Mouse (Mus musculus) liver, adult 2 months (tissue): ENCODE measurements around the gene Ptgfr. TPM values are rescaled to one million over a fixed set of nuclear protein-coding genes. Genes with fewer than 3 reads are reported as not detected.

ENCODE experiments used
- DNase-seq: peaks from one replicate; pipeline ENCODE4 v3.0.0-alpha.2; 2011; ENCODE audit warnings: low read depth, low spot score; ENCODE audit errors: extremely low read depth
- H3K27ac ChIP-seq: fragments of 200-500 bp; replicated peaks from 2 replicates; pipeline ENCODE4 v1.5.1; 2012; ENCODE audit warnings: low read depth, mild to moderate bottlenecking, control low read depth, inconsistent platforms, low read length; ENCODE audit not compliant: insufficient read depth
- H3K27me3 ChIP-seq: fragments of 200-500 bp; 2 replicates; pipeline ENCODE4 v1.6.1; 2012; ENCODE audit warnings: mild to moderate bottlenecking, moderate library complexity, low read length, inconsistent platforms; ENCODE audit not compliant: control insufficient read depth, insufficient read depth
- H3K36me3 ChIP-seq: fragments of 200-500 bp; 2 replicates; pipeline ENCODE4 v1.6.1; 2012; ENCODE audit warnings: low read length, inconsistent platforms; ENCODE audit not compliant: control insufficient read depth, insufficient read depth
- H3K4me1 ChIP-seq: fragments of 200-500 bp; 2 replicates; pipeline ENCODE4 v1.6.1; 2011; ENCODE audit warnings: low read length; ENCODE audit not compliant: control insufficient read depth, insufficient read depth
- H3K4me3 ChIP-seq: fragments of 200-500 bp; 2 replicates; pipeline ENCODE4 v1.5.1; 2011; ENCODE audit warnings: low read depth, mild to moderate bottlenecking, control low read depth, low read length, moderate library complexity; ENCODE audit not compliant: insufficient read depth
- H3K79me2 ChIP-seq: fragments of 200-500 bp; 2 replicates; pipeline ENCODE4 v1.6.1; 2012; ENCODE audit warnings: inconsistent platforms, mild to moderate bottlenecking, low read length, moderate library complexity; ENCODE audit not compliant: control insufficient read depth, insufficient read depth
- H3K9ac ChIP-seq: fragments of 200-500 bp; 2 replicates; pipeline ENCODE4 v1.6.1; 2012; ENCODE audit warnings: low read depth, mild to moderate bottlenecking, control low read depth, inconsistent platforms, low read length
- CTCF ChIP-seq: fragments of 200-500 bp; IDR thresholded peaks from 2 replicates; pipeline ENCODE4 v1.5.1; 2011; ENCODE audit warnings: low read depth, low read length, control low read depth
- POLR2A ChIP-seq: fragments of 200-500 bp; IDR thresholded peaks from 2 replicates; pipeline ENCODE4 v1.6.1; 2011; ENCODE audit warnings: low read length, control low read depth; ENCODE audit not compliant: insufficient read depth; ENCODE audit errors: extremely low read depth
- WGBS: fragments of 180-500 bp; shearing (Covaris S2); methylation state at CpG from one replicate; pipeline ENCODE4 v1.1.7; 2018; 5-methylcytosine and 5-hydroxymethylcytosine counted together
- polyA plus RNA-seq: library from polyadenylated mRNA; depleted of rRNA; stranded (reverse); fragments of >200 nt; gene quantifications from 2 replicates; pipeline ENCODE4 v1.2.3, GENCODE M21; 2012; rRNA removed
- total RNA-seq: library from RNA; depleted of rRNA; stranded (reverse); fragments of >200 nt; gene quantifications from 2 replicates; pipeline ENCODE4 v1.2.3, GENCODE M21; 2014; rRNA removed

The Ptgfr gene
- total and polyA plus RNA-seq, 2 experiments = 0.18 TPM; not detected in 1

DNA sequence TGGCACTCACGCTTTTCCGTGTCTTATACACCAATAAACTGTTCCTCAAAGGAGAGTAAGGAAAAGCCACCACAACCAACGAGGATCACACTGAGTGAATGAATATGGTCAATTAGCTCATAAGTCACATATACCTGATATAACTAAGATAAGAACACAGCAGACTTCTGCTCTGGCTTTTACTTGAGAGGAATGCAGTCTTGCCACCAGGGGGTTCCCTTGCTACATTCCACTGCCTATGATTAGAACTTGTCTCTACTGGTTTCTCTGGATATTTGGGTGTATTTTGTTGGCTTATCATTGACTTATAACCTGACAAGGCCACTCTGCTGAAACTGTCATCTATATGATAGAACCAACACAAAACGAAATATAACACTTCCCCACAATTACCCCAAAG lies 62.3 kb downstream of the Ptgfr start:
- peak; percentile 9 for DNase-seq

DNA sequence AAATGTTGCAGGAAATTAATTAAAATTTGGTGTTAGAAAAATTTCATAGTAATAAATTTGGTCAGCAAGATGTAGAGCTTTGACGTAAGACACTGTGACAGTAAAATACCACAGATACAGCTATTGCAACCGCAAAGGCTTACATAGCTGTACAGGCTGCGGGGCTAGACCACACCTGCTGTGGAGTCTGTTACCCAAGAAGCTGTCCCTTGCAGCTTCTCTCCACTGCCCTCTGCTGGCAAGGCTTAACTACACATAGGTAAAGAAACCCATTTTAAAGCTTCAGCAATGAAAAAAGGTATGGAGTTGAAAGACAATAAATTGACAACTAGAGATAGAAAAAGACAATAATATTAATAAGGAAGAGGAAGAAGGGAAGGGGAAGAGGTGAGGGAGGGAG lies 66.4 kb downstream of the Ptgfr start:
- WGBS = 48% methylated on average over 3 of the region's 3 CpGs

More for the DNA sequence above, 62.3 kb downstream of the Ptgfr start:
- no peaks in the 10 kb centered on the region; the same call in 1 of the 2 replicates for H3K4me1 ChIP-seq
- H3K4me3 ChIP-seq = no peak overlapping the region
- 68% methylated on average over 4 of the region's 4 CpGs for WGBS
- TF ChIP-seq POLR2A = no peak
- no peak for TF ChIP-seq CTCF
- H3K9ac ChIP-seq = no peak overlapping the region
- no peaks in the 10 kb centered on the region for H3K36me3 ChIP-seq
- no peaks in the 10 kb centered on the region for H3K27me3 ChIP-seq
- no peak overlapping the region for H3K27ac ChIP-seq
- H3K79me2 ChIP-seq = no peaks in the 10 kb centered on the region

GRCm38 (mm10) chr3:151749737-151750136 lies 87.7 kb downstream of the Ptgfr start, which contains the start of gene Ifi44:
Gene Ifi44 (minus strand): TSS chr3:151749960.
- Histone ChIP-seq H3K4me1 (no peaks in the 10 kb centered on the region), H3K27ac (no peak within 1 kb of the TSS), H3K27me3 (no peaks in the 10 kb centered on the region), H3K4me3 (peak within 1 kb of the TSS; percentile 25), H3K9ac (no peak within 1 kb of the TSS), H3K36me3 (no peaks in the 10 kb centered on the region), H3K79me2 (no peaks in the 10 kb centered on the region; the same call in 1 of the 2 replicates)
- peak; percentile 17 for DNase-seq
- no peak for TF ChIP-seq POLR2A
- 21% methylated on average over 7 of the region's 7 CpGs for WGBS

More for the DNA sequence above, 66.4 kb downstream of the Ptgfr start:
- no peaks in the 10 kb centered on the region for H3K27me3 ChIP-seq
- DNase-seq = peak; percentile 45
- TF ChIP-seq POLR2A (no peak), CTCF (peak; percentile 80)
- H3K27ac ChIP-seq = no peak overlapping the region
- H3K4me3 ChIP-seq = no peak overlapping the region
- H3K36me3 ChIP-seq = no peaks in the 10 kb centered on the region
- H3K79me2 ChIP-seq = no peaks in the 10 kb centered on the region
- H3K4me1 ChIP-seq = no peaks in the 10 kb centered on the region; the same call in 1 of the 2 replicates
- H3K9ac ChIP-seq = no peak overlapping the region

DNA sequence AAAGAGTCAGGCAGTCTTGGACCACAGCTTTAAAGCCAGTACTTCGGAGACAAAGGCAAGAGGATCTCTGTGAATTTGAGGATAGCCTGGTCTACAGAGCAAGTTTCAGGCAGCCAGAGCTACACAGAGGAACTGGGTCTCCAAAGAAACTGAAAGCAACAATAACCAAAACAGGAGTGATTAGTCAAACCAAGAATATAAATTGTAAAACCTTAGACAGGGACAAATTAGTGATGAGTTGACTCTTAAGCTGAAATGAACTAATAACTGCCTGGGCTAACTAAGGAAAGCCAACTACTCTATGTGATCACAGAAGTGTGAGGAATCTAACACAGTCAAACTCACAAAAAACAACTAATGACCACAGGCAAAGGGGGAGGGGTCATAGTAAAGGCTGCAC lies 88.9 kb downstream of the Ptgfr start:
- H3K27me3 ChIP-seq = no peaks in the 10 kb centered on the region
- TF ChIP-seq POLR2A = no peak
- TF ChIP-seq CTCF = no peak
- no peak overlapping the region for H3K27ac ChIP-seq
- no peaks in the 10 kb centered on the region; the same call in 1 of the 2 replicates for H3K79me2 ChIP-seq
- no peak overlapping the region for H3K9ac ChIP-seq
- 89% methylated on average over 1 of the region's 1 CpGs for WGBS
- no peaks in the 10 kb centered on the region for H3K4me1 ChIP-seq
- no peaks in the 10 kb centered on the region for H3K36me3 ChIP-seq
- no peak for DNase-seq
- H3K4me3 ChIP-seq = no peak overlapping the region

Other genes starting within 250 kb of the Ptgfr start
- 5.4 and 6.5 TPM in 2 replicates for gene Ifi44, start 87.7 kb downstream of the Ptgfr start, total RNA-seq
- gene Ifi44, start 87.7 kb downstream of the Ptgfr start, polyA plus RNA-seq = 0.65 and 3.1 TPM in 2 replicates
- not detected in 2 replicates for gene Ifi44l, start 74.7 kb downstream of the Ptgfr start, total RNA-seq
- gene Ifi44l, start 74.7 kb downstream of the Ptgfr start, polyA plus RNA-seq = not detected in 2 replicates